Mouse (Mus musculus) embryonic facial prominence, embryonic 15.5 days (tissue): Measurements from ENCODE around the gene Lrrc75a. TPM values are rescaled to one million over a fixed set of nuclear protein-coding genes. Genes with fewer than 3 reads are reported as not detected.

Experiments
- ATAC-seq: fragments of 200-750 bp; cut with Nextera tagmentation; 2 replicates; pipeline ENCODE4 v1.8.0; 2017; ENCODE audit warnings: low read depth, moderate TSS enrichment; ENCODE audit not compliant: insufficient number of reproducible peaks, low FRiP score, low TSS enrichment
- H3K27ac ChIP-seq: fragments of 300-500 bp; sonication (generic); replicated peaks from 2 replicates; pipeline ENCODE4 v1.5.1; 2015; ENCODE audit warnings: mild to moderate bottlenecking, inconsistent platforms
- H3K27me3 ChIP-seq: fragments of 300-500 bp; sonication (generic); 2 replicates; pipeline ENCODE4 v1.6.1; 2015; ENCODE audit warnings: inconsistent platforms
- H3K36me3 ChIP-seq: fragments of 300-500 bp; sonication (generic); 2 replicates; pipeline ENCODE4 v1.6.1; 2015; ENCODE audit warnings: mild to moderate bottlenecking, inconsistent platforms
- H3K4me1 ChIP-seq: fragments of 300-500 bp; sonication (generic); 2 replicates; pipeline ENCODE4 v1.6.1; 2015; ENCODE audit warnings: inconsistent platforms
- H3K4me2 ChIP-seq: fragments of 300-500 bp; sonication (generic); replicated peaks from 2 replicates; pipeline ENCODE4 v1.6.1; 2015; ENCODE audit warnings: mild to moderate bottlenecking, inconsistent platforms
- H3K4me3 ChIP-seq: fragments of 300-500 bp; sonication (generic); replicated peaks from 2 replicates; pipeline ENCODE4 v1.5.1; 2015; ENCODE audit warnings: mild to moderate bottlenecking, inconsistent platforms
- H3K9ac ChIP-seq: fragments of 300-500 bp; sonication (generic); 2 replicates; pipeline ENCODE4 v1.6.1; 2015; ENCODE audit warnings: inconsistent platforms
- H3K9me3 ChIP-seq: fragments of 300-500 bp; sonication (generic); replicated peaks from 2 replicates; pipeline ENCODE4 v1.6.1; 2016; ENCODE audit warnings: inconsistent platforms
- WGBS: fragments of 180-500 bp; shearing (Covaris S2); methylation state at CpG from one replicate; pipeline ENCODE4 v1.1.7; 2015; 5-methylcytosine and 5-hydroxymethylcytosine counted together
- polyA plus RNA-seq: library from polyadenylated mRNA; unstranded; fragments of >200 nt; fragmentation: Nextera tagmentation; extraction: Ambion mirVana; gene quantifications from 2 replicates; pipeline ENCODE4 v1.2.1, GENCODE M21; 2015

Lrrc75a gene
- polyA plus RNA-seq, 1 experiment from 2014 or later, result 16.2 TPM

- Histone ChIP-seq H3K36me3 (peaks cover 45% of the 10 kb centered on the region), H3K4me1 (peaks cover 31% of the 10 kb centered on the region), H3K9ac (peak overlapping the region; percentile 86; the same call in 1 of the 2 replicates), H3K27ac (peak overlapping the region; percentile 92), H3K4me2 (peak overlapping the region; percentile 58), H3K9me3 (no peaks in the 10 kb centered on the region), H3K27me3 (no peaks in the 10 kb centered on the region), H3K4me3 (peak overlapping the region; percentile 64)
- ATAC-seq, result no peak
- whole genome bisulfite sequencing, result 10% methylated on average over 5 of the region's 5 CpGs
Measured at GRCm38 (mm10) chr11:62604123-62604706, 44.1 kb downstream of the Lrrc75a start.

- WGBS, result under 1% methylated on average over 13 of the region's 13 CpGs
- Histone ChIP-seq H3K36me3 (peaks cover 40% of the 10 kb centered on the region), H3K9ac (peak overlapping the region; percentile 86), H3K4me1 (peaks cover 27% of the 10 kb centered on the region), H3K4me3 (peak overlapping the region; percentile 64), H3K27ac (peak overlapping the region; percentile 92), H3K27me3 (no peaks in the 10 kb centered on the region), H3K9me3 (no peaks in the 10 kb centered on the region), H3K4me2 (peak overlapping the region; percentile 58)
- no peak for ATAC-seq
Measured at GRCm38 (mm10) chr11:62603312-62604056, 44.8 kb downstream of the Lrrc75a start.

GRCm38 (mm10) chr11:62602619-62603311 lies 45.6 kb downstream of the Lrrc75a start:
- whole genome bisulfite sequencing, result under 1% methylated on average over 58 of the region's 58 CpGs
- peak overlapping the region; percentile 58 for H3K4me2 ChIP-seq

GRCm38 (mm10) chr11:62601732-62602618 lies 46.3 kb downstream of the Lrrc75a start:
- Histone ChIP-seq H3K4me3 (peak overlapping the region; percentile 64), H3K9me3 (no peaks in the 10 kb centered on the region), H3K36me3 (peaks cover 30% of the 10 kb centered on the region), H3K27me3 (no peaks in the 10 kb centered on the region), H3K27ac (peak overlapping the region; percentile 92), H3K4me2 (peak overlapping the region; percentile 58), H3K4me1 (peaks cover 27% of the 10 kb centered on the region), H3K9ac (peak overlapping the region; percentile 47)
- ATAC-seq, result 0 out of 2 replicates have a peak, but pooled peaks have one; percentile 1
- WGBS, result 11% methylated on average over 17 of the region's 17 CpGs

More at GRCm38 (mm10) chr11:62602619-62603311, 45.6 kb downstream of the Lrrc75a start:
- H3K27me3 ChIP-seq, result no peaks in the 10 kb centered on the region
- peaks cover 37% of the 10 kb centered on the region for H3K36me3 ChIP-seq
- peak overlapping the region; percentile 86 for H3K9ac ChIP-seq
- peaks cover 27% of the 10 kb centered on the region for H3K4me1 ChIP-seq
- peak overlapping the region; percentile 64 for H3K4me3 ChIP-seq
- peak; percentile 95 for ATAC-seq
- no peaks in the 10 kb centered on the region for H3K9me3 ChIP-seq
- peak overlapping the region; percentile 92 for H3K27ac ChIP-seq

- H3K27me3 ChIP-seq, result no peaks in the 10 kb centered on the region
- no peaks in the 10 kb centered on the region for H3K36me3 ChIP-seq
- no peak overlapping the region for H3K27ac ChIP-seq
- no peak overlapping the region for H3K4me3 ChIP-seq
- no peak overlapping the region for H3K9ac ChIP-seq
- peaks cover 5% of the 10 kb centered on the region; the same call in 1 of the 2 replicates for H3K4me1 ChIP-seq
- ATAC-seq, result no peak
- no peaks in the 10 kb centered on the region for H3K9me3 ChIP-seq
- WGBS, result 73% methylated on average over 4 of the region's 4 CpGs
- H3K4me2 ChIP-seq, result no peak overlapping the region
Measured at GRCm38 (mm10) chr11:62598571-62598970, 49.8 kb downstream of the Lrrc75a start.

- Histone ChIP-seq H3K4me3 (no peak overlapping the region), H3K36me3 (no peaks in the 10 kb centered on the region), H3K4me1 (0 out of 2 replicates have a peak, but pooled peaks cover 3% of the 10 kb centered on the region), H3K9me3 (no peaks in the 10 kb centered on the region), H3K27me3 (no peaks in the 10 kb centered on the region), H3K9ac (no peak overlapping the region), H3K4me2 (no peak overlapping the region), H3K27ac (no peak overlapping the region)
- WGBS, result 41% methylated on average over 8 of the region's 8 CpGs
- no peak for ATAC-seq
Measured at GRCm38 (mm10) chr11:62591904-62592575, 56.3 kb downstream of the Lrrc75a start.

- H3K27ac ChIP-seq, result no peak overlapping the region
- no peaks in the 10 kb centered on the region for H3K36me3 ChIP-seq
- ATAC-seq, result no peak
- H3K9ac ChIP-seq, result no peak overlapping the region
- no peak overlapping the region for H3K4me3 ChIP-seq
- H3K4me2 ChIP-seq, result no peak overlapping the region
- H3K4me1 ChIP-seq, result 0 out of 2 replicates have a peak, but pooled peaks cover 3% of the 10 kb centered on the region
- H3K27me3 ChIP-seq, result no peaks in the 10 kb centered on the region
- H3K9me3 ChIP-seq, result no peaks in the 10 kb centered on the region
- WGBS, result 78% methylated on average over 2 of the region's 2 CpGs
Measured at GRCm38 (mm10) chr11:62591026-62591425, 57.3 kb downstream of the Lrrc75a start.

- Histone ChIP-seq H3K4me2 (no peak overlapping the region), H3K4me1 (0 out of 2 replicates have a peak, but pooled peaks cover 3% of the 10 kb centered on the region), H3K27me3 (no peaks in the 10 kb centered on the region), H3K9me3 (no peaks in the 10 kb centered on the region), H3K27ac (no peak overlapping the region), H3K36me3 (no peaks in the 10 kb centered on the region), H3K9ac (no peak overlapping the region), H3K4me3 (no peak overlapping the region)
- ATAC-seq, result no peak
- 78% methylated on average over 10 of the region's 10 CpGs for WGBS
Measured at GRCm38 (mm10) chr11:62589391-62589790, 58.9 kb downstream of the Lrrc75a start.

- no peaks in the 10 kb centered on the region for H3K36me3 ChIP-seq
- ATAC-seq, result no peak
- 0 out of 2 replicates have a peak, but pooled peaks cover under 1% of the 10 kb centered on the region for H3K4me1 ChIP-seq
- H3K4me3 ChIP-seq, result no peak overlapping the region
- WGBS, result 82% methylated on average over 5 of the region's 5 CpGs
- H3K9ac ChIP-seq, result no peak overlapping the region
- no peak overlapping the region for H3K4me2 ChIP-seq
- H3K27ac ChIP-seq, result no peak overlapping the region
- no peaks in the 10 kb centered on the region for H3K9me3 ChIP-seq
- no peaks in the 10 kb centered on the region for H3K27me3 ChIP-seq
Measured at GRCm38 (mm10) chr11:62587034-62587433, 61.3 kb downstream of the Lrrc75a start.

- 77% methylated on average over 9 of the region's 9 CpGs for WGBS
- Histone ChIP-seq H3K4me2 (no peak overlapping the region), H3K9me3 (no peaks in the 10 kb centered on the region), H3K4me1 (no peaks in the 10 kb centered on the region), H3K4me3 (no peak overlapping the region), H3K9ac (no peak overlapping the region), H3K27ac (no peak overlapping the region), H3K27me3 (no peaks in the 10 kb centered on the region), H3K36me3 (no peaks in the 10 kb centered on the region)
- ATAC-seq, result no peak
Measured at GRCm38 (mm10) chr11:62584671-62585206, 63.6 kb downstream of the Lrrc75a start.
